Mouse (Mus musculus) gonadal fat pad, adult 2 months (tissue): ENCODE results near the gene H2-T23. TPM values are rescaled to one million over a fixed set of nuclear protein-coding genes. Genes with fewer than 3 reads are reported as not detected.
"Not testable (repeated sequence)": the region's sequence is repeated elsewhere in the genome, so short reads cannot be mapped to it uniquely, and the experiment has no call there.

Experiments used
- DNase-seq: peaks from one replicate; pipeline ENCODE4 v3.0.0-alpha.2; 2012; ENCODE audit warnings: low read depth
- polyA plus RNA-seq: library from polyadenylated mRNA; depleted of rRNA; stranded (reverse); fragments of >200 nt; gene quantifications from 2 replicates; pipeline ENCODE4 v1.2.3, GENCODE M21; 2012; rRNA removed

The H2-T23 gene
- polyA plus RNA-seq: 86.4 and 99.4 TPM in 2 replicates

GRCm38 (mm10) chr17:36032351-36032875 lies at the start of gene H2-T23:
Gene H2-T23, minus strand, starts transcription at chr17:36032855.
- not testable (repeated sequence) for DNase-seq

GRCm38 (mm10) chr17:36081901-36082300 lies 49.2 kb upstream of the H2-T23 start:
- DNase-seq: not testable (repeated sequence)

DNA sequence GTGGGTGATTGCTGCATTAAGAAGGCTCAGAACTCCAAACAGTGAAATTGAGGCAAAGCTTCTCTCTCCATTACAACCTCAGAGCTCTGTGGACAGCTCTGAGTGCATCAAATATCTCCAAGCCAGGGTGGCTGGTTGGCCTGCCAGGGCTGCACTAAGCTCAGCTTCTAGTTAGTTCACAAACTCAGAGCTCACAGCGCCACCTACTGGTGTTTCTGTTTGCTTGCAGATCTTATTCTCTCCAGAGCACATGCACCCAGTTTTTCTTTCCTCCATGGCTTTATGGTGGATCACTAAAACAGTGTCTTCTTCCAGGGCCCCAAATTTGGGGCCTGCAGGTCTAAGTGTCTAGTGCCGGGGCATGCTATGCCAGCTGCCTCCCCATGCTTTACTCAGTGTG lies 28.2 kb upstream of the H2-T23 start:
- DNase-seq: no peak

DNA sequence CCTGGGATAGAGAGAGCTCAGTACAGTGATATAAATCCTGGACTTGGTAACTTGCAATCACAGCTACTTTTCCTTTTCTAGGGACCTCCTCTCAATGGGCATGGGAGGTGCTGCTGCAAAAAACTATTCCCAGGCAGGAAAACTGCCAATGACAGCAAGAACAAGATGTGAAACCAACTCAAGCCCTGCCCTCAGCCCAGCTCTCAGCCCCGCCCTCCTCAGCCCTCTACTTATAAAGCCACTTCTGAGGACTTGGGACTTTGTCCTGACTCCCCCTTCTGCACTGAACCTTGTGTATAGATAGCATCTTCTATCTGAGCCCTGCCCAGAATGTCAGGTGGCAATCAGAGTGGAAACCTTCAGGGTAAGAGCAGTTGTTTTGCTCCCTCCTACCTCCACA lies 25.7 kb upstream of the H2-T23 start, which contains the start of gene Gm11127:
Gene Gm11127 (minus strand): TSS at position 10 of the 400 bp plus-strand sequence.
- not testable (repeated sequence) for DNase-seq

DNA sequence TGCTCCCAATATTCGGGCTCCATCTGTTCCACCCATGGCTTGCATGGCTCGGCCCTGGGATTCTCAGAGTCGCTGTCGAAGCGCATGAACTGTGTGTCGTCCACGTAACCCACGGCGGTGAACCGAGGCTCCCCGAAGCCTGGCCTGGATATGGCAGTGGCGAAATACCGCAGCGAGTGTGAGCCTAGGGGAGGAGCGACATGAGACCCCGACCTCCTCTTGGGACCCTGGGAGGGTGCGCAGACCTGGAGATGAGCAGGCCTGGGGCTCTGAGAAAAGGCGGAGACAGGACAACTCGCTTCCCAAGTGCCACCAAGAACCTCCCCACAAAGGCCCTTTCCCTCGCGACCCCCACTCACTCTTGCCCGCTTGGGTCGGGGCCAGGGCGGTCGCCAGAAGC lies 25.3 kb upstream of the H2-T23 start:
- DNase-seq: not testable (repeated sequence)

DNA sequence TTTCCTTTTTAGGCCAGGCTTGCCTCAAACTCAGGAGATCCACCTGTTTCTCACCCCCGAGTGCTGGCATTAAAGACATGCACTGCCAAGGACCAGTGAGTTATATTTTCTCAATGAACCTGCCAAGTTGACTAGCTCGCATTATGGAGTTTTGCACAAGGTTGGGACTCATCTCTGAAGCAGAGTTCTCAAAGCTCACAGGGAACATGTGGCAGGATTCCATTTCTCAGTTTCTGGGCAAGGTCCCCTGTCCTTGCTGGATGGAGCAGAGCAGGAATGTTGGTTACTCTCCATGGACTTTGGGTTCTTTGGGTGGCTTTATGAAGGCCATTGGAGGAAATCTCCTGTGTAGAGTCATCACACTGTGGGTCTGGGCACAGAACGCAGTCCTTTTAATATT lies 10.6 kb upstream of the H2-T23 start:
- DNase-seq: no peak

GRCm38 (mm10) chr17:36042610-36043169 lies 10.0 kb upstream of the H2-T23 start, which contains the start of the genes H2-T22 and Gm6034:
Gene H2-T22, minus strand, starts transcription at chr17:36042747.
Gene Gm6034, plus strand, starts transcription at chr17:36042961.
- DNase-seq: peak; percentile 68

- not testable (repeated sequence) for DNase-seq
These were observed 9.4 kb upstream of the H2-T23 start for GRCm38 (mm10) chr17:36042055-36042454.

DNA sequence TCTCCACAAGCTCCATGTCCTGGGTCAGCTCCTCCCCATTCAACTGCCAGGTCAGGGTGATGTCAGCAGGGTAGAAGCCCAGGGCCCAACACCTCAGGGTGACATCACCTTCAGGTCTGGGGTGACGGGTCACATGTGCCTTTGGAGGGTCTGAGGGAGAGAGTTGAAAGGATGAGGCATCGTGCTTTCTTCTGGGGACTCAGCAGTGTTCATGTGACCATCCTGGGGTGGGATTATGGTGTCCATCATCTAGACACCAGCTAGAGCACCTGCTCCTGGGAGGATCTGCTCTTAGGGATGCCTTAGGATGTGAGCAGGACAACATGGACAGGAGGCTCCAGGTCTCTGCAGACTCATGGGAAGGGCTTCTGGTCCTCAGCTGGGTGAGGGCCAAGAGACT lies 7.9 kb upstream of the H2-T23 start:
- DNase-seq: not testable (repeated sequence)

DNA sequence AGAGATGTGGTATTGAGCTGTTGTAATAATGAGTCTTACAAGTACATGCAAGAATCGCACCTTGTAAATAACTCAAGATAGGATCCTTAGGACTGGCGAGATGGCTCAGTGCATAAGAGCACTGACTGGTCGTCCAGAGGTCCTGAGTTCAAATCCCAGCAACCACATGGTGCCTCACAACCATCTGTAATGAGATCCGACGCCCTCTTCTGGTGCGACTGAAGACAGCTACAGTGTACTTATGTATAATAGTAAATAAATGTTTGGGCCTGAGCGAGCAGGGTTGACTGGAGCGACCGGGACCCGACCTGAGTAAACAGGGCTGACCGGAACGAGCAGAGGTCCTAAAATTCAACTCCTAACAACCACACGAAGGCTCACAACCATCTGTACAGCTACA lies 3.5 kb upstream of the H2-T23 start:
- not testable (repeated sequence) for DNase-seq

DNA sequence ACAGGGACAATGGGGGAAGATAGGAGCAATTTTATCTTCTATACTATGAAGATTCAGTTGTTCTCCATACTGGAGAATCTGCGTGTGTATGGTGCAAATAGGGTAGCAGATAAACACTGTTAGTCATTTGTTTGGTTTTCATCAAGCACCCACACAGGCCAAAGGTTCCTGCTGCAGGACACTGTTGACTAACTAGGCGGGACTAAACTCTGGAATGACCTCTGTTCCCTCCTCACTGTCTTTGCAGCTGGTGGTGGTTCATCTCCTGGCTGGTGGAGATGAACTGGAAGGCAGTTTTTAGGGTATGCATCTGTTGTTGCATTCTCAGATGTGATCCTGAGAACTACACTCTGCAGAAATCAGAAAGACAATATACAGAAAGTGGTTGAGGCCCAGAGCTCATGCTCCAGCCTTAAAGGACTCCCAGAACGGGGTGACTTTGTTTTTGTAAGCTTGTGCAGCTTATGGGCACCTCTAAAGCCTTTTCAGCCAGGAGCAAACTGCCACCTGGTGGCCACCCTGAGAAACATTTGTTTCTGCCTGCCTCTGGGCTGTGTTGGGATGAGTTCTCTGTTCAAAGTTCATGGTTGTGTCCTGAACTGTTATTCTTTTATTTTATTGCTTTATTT lies 2.5 kb upstream of the H2-T23 start:
- not testable (repeated sequence) for DNase-seq

DNA sequence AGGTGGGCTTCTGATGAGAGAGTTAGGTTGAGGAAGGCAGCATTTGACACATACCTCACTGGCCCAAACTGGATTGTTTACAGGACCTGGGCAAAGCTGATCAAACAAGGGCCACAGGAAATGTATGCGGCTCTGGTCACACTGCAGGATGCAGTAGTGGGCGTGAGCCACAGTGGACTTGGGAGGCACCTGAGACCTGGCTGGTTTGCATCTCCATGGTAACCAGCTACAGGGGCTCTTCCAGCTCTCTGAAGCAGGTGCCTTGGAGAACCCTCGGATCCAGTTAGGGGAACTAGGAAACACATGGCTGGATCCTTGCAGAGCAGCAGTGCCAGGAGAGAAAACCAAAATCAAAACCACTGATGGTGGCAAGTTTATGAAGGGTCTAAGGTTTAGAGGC lies 1.9 kb upstream of the H2-T23 start:
- DNase-seq: not testable (repeated sequence)

- DNase-seq: not testable (repeated sequence)
These were observed 898 bp downstream of the H2-T23 start for GRCm38 (mm10) chr17:36031583-36032331.

- DNase-seq: not testable (repeated sequence)
These were observed 1.7 kb downstream of the H2-T23 start for GRCm38 (mm10) chr17:36030703-36031582.

DNA sequence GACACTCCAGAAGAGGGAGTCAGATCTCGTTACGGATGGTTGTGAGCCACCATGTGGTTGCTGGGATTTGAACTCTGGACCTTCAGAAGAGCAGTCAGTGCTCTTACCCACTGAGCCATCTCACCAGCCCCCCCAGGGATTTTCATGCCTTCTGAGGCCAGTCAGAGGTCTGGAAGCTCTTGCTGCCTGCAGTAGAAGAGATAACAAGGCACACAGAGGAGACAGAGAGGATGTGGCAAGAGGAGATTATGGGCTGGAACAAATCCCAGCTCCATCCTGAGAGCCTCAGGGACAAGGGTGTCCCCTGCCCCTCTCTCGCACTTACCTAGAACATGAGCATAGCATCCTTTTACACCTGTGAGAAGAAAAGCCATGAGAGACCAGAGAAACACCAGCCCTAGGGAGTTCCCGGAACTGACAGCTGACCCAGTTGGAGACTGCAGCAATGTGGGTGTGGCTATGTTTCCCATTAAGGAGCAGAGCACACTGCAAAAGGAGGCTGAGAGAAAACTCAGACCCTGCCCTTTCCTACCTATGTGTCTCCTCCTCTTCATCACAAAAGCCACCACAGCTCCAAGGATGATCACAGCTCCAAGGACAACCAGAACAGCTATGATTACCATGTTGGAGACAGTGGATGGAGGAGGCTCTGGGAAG lies 2.5 kb downstream of the H2-T23 start:
- DNase-seq: not testable (repeated sequence)

DNA sequence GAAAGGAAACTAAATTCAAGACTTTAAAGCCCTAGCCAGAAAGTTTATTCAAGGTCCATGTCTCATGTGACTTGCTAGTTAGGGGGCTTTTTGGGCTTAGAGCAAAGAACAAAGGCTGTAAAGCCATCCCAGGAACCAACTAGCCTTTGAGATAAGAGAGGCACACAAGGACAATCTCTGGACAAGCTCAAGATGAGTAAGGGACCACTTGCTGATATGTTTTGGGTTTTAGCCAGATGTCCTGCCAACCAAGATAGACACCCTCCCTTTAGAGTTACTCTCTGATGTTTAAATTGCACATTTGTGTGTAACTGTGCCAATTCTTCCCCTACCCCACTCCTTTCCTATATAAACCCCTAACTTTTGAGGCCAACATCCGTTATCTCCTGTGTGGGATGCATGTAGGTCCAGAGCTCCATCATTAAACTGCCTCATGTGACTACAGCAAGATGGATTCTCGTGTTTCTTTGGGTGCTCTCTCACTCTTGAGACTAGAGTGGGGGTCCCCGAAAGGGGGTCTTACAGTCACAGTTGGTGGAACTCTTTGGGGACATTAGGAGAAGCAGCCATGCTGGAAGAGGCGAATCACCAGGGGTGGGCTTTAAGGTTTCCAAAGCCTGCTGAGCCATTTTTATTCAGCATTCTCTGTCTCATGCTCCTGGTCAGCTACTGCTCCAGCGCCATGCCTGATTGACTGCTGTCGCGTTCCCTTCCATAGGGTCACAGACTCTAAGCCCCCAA lies 3.6 kb downstream of the H2-T23 start:
- no peak for DNase-seq

DNA sequence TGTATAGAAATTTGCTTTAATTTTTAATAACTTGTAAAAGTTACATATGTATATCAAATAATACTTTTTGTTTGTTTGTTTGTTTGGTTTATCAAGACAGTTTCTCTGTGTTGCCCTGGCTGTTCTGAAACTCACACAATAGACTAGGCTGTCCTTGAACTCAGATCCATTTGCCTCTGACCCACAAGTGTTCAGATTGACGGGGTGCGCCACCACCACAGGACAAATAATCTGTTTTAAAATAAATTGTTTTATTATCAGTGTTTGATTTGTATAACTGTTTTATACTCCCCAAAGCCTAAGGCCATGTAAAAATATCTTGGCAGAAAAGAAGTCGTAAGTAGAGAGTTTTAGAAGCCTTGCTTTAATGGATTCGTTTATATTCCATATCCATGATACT lies 5.0 kb downstream of the H2-T23 start:
- no peak for DNase-seq

- no peak for DNase-seq
These were observed 6.8 kb downstream of the H2-T23 start for GRCm38 (mm10) chr17:36025901-36026300.

- no peak for DNase-seq
These were observed 7.5 kb downstream of the H2-T23 start for GRCm38 (mm10) chr17:36025197-36025596.
